Mouse (Mus musculus): Measurements from ENCODE around the gene Ccr9.

DNA sequence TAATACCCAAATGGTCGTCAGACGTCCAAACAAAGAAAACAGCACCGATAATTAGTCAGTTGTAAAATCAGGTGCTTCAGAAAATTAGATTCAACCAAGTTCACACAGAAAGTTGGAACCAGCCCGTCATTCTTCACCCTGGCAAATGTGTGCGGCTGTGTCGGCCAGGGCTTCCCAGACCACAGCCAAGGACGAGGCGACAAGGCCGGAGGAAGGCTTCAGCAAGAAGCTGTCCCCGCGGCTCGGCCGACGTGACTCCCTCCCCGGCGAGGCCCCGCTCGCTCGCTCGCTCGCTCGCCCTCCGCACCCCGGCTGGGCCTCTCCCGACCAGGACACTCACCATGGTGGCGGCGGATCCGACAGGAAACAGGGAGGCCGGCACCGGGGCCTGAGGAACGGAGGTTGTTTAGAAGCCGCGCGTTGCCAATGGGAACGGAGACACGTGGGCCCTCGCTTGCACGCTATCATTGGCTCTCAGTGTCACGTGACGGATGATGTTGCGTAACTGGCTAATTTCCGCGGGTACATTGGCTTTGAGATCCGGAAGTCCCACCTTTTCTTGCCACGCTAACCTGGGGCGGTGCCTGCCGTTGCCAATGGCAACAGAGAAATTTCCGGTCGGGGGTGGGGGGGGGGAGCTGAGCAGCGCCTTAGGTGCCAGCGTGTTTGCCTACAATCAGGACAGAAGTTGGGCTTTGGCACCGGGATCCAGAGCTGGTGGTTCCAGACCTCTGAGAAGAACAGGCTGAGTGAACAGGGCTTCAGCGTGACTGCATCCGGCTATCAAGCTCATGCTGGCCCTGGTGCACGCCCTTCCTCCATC is 39.2 kb downstream of the Ccr9 start, which contains the start of gene Lztfl1:
- TF ChIP-seq CTCF (IDR thresholded peaks at IDR 0.05; ENCODE audit: extremely low read depth, insufficient read length, insufficient replicate concordance, low read depth, low read length) (no peak), POLR2A (IDR thresholded peaks at IDR 0.05; ENCODE audit: low read depth, low read length) (no peak; the same call in none of the 2 replicates)
